Mouse (Mus musculus) spleen, embryonic (tissue): Measurements from ENCODE around the gene Tenm2.

Source experiments
- CTCF ChIA-PET: fragments of 350-600 bp; sonication (Branson Sonifier 250); formaldehyde crosslinking; loops from one replicate; lab custom pipeline; 2022; lab: Charles Lee

The Tenm2 gene

GRCm38 (mm10) chr11:37235914-37236600, at the start of gene Tenm2:
TSS of gene Tenm2 (minus strand) at chr11:37235964.
- CTCF ChIA-PET: no interaction called here

GRCm38 (mm10) chr11:37285186-37285585, 49.4 kb upstream of the Tenm2 start:
- CTCF ChIA-PET: no interaction called here

- CTCF ChIA-PET: no interaction called here
These were observed 13.0 kb upstream of the Tenm2 start for GRCm38 (mm10) chr11:37248796-37249195.

- CTCF ChIA-PET: no interaction called here
These were observed 1.4 kb upstream of the Tenm2 start for GRCm38 (mm10) chr11:37237096-37237725.

- CTCF ChIA-PET: no interaction called here
These were observed 878 bp upstream of the Tenm2 start for GRCm38 (mm10) chr11:37236601-37237083.

GRCm38 (mm10) chr11:37235021-37235795, 556 bp downstream of the Tenm2 start:
- CTCF ChIA-PET: no interaction called here

GRCm38 (mm10) chr11:37227404-37227803, 8.4 kb downstream of the Tenm2 start:
- CTCF ChIA-PET: no interaction called here

GRCm38 (mm10) chr11:37226943-37227342, 8.8 kb downstream of the Tenm2 start:
- CTCF ChIA-PET: no interaction called here

- CTCF ChIA-PET: no interaction called here
These were observed 13.0 kb downstream of the Tenm2 start for GRCm38 (mm10) chr11:37222737-37223136.

- CTCF ChIA-PET: no interaction called here
These were observed 13.7 kb downstream of the Tenm2 start for GRCm38 (mm10) chr11:37222056-37222455.

- CTCF ChIA-PET: no interaction called here
These were observed 14.8 kb downstream of the Tenm2 start for GRCm38 (mm10) chr11:37220921-37221320.

- CTCF ChIA-PET: no interaction called here
These were observed 49.6 kb downstream of the Tenm2 start for GRCm38 (mm10) chr11:37186132-37186531.

GRCm38 (mm10) chr11:37177426-37177825, 58.3 kb downstream of the Tenm2 start:
- CTCF ChIA-PET: no interaction called here

- CTCF ChIA-PET: no interaction called here
These were observed 81.6 kb downstream of the Tenm2 start for GRCm38 (mm10) chr11:37153933-37154880.

GRCm38 (mm10) chr11:37153382-37153781, 82.4 kb downstream of the Tenm2 start:
- CTCF ChIA-PET: no interaction called here

- CTCF ChIA-PET: no interaction called here
These were observed 85.8 kb downstream of the Tenm2 start for GRCm38 (mm10) chr11:37150011-37150410.

GRCm38 (mm10) chr11:37143996-37144395, 91.8 kb downstream of the Tenm2 start:
- CTCF ChIA-PET: no interaction called here

- CTCF ChIA-PET: no interaction called here
These were observed 92.3 kb downstream of the Tenm2 start for GRCm38 (mm10) chr11:37143478-37143877.

- CTCF ChIA-PET: no interaction called here
These were observed 106.9 kb downstream of the Tenm2 start for GRCm38 (mm10) chr11:37128893-37129292.

- CTCF ChIA-PET: no interaction called here
These were observed 117.7 kb downstream of the Tenm2 start for GRCm38 (mm10) chr11:37118058-37118457.

GRCm38 (mm10) chr11:37115188-37115587, 120.6 kb downstream of the Tenm2 start:
- CTCF ChIA-PET: no interaction called here
